Mouse (Mus musculus): ENCODE measurements around the gene Methig1.
"Not testable (repeated sequence)": the region's sequence is repeated elsewhere in the genome, so short reads cannot be mapped to it uniquely, and the experiment has no call there.

Gene Methig1

DNA sequence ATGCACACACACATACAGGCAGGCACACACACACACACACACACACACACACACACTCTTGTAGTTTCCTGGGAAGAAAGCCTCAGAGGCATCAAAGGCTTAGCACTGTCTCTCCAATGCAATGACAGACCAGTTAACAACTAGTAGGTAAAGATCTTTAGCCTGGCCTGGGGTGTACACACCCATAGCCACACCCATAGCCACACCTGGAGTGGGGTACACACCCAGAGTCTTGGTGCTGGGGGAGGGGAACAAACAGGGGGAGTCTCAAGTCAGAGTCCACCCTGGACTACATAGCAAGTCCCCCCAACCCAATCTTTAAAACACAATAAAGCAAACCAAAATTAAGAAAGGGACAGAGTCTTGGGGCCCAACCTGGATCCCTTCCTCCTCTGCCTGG is 15.6 kb upstream of the Methig1 start:
- not testable (repeated sequence) for ATAC-seq (ENCODE audit: insufficient number of reproducible peaks, low FRiP score, low TSS enrichment)

DNA sequence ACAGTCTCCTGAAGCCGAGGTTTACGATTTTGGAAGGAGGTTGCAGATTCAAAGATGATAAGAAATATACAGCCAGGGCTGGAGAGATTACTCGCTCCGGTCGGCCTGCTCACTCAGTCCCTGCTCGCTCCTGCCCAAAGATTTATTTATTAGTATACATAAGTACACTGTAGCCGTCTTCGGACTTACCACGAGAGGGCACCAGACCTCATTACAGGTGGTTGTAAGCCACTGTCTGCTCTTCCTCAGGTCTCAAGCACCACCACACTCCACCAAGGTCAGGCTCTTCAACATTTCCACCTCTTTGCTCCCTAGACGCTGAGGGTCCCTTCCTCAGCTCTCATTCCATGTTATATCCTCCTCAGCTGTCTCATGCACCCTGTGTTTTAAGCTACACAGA is 15.1 kb upstream of the Methig1 start:
- ATAC-seq (ENCODE audit: insufficient number of reproducible peaks, low FRiP score, low TSS enrichment) = not testable (repeated sequence)

DNA sequence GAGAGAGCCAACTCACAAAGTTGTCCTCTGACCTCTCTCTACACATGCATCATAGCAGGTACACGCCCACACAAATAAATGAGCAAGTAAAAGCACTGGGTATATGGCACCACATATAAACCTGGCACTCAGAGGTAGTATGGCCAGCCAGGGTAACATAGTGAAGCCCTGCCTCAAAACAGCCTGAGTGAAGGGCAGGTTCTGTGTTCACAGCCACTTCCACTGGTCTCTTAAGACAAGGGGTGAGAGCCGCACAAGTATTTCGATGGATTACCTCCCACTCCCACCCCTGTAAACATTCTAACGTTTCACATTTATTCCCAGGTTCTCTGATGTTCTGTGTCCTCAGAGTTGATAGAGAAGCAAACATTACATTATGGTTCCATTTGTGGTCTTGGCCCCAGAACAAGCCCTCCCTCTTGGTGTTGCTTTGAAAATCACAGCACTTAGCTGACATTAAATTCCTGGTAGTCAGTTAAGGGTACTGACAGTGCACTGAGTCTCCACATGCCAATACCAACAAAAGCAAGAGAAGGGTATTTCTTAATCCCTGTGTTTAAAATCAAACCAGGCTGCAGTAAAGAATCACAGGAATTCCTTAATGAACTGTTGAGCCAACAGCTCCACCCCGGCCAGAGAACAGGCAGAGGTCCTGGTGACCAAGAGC is 11.5 kb upstream of the Methig1 start:
- not testable (repeated sequence) for ATAC-seq (ENCODE audit: insufficient number of reproducible peaks, low FRiP score, low TSS enrichment)

DNA sequence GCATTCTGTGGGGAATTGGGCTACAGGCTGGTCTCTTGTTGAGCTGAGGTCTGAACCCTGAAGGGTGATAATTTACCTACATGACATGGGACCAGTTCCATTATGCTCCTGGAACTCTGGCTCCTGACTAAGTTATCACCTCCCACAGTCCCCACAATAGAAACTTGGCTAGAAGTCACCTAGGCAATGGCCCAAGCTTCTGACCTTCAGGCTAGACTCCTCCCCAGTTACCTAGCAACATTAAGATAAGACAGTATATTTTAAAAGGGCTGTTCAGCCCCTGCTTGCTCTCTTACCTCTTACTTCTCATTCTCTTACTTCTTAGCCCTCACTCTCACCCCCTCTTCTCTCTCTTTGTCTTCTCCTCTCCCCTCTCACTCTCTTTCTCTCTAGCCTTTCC is 7.5 kb upstream of the Methig1 start:
- no peak for ATAC-seq (ENCODE audit: insufficient number of reproducible peaks, low FRiP score, low TSS enrichment)

DNA sequence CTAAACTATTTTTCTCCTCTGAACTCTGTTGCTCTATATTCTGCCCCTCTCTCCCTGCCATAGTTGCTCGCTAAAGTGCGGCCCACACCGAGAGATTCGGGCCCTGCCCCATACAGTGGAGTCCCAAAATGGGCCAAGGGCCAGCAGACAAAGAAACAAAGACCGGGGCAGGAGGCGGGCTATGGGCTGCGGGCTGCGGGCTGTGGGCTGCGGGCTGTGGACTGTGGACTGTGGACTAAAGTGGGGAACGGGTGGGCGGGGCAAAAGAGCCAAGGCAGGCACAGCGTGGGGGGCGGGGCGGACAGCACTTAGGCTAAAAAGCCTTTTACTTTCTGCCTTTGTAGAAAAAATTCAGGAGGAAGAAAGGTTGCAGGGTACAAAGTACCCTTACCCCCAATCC is 6.2 kb upstream of the Methig1 start:
- no peak for ATAC-seq (ENCODE audit: insufficient number of reproducible peaks, low FRiP score, low TSS enrichment)

DNA sequence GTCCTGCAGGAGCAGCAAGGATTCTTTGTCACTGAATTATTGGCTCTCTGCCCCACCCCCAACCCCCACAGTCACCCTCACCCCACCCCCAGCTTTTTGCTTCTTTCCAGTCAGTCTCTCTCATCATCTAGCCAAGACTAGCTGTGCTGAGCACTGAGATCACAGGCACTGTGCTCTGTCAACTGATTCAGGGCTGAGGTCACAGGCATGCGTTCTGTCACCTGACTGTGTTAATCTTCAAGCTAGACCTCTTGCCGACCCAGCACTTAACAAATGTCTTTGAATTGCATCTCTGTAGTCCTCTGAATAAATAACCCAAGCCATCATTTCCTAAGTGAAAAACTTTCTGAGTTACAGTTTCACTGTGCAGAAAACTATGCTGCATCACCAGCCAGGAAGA is 3.5 kb upstream of the Methig1 start:
- ATAC-seq (ENCODE audit: insufficient number of reproducible peaks, low FRiP score, low TSS enrichment) = no peak

DNA sequence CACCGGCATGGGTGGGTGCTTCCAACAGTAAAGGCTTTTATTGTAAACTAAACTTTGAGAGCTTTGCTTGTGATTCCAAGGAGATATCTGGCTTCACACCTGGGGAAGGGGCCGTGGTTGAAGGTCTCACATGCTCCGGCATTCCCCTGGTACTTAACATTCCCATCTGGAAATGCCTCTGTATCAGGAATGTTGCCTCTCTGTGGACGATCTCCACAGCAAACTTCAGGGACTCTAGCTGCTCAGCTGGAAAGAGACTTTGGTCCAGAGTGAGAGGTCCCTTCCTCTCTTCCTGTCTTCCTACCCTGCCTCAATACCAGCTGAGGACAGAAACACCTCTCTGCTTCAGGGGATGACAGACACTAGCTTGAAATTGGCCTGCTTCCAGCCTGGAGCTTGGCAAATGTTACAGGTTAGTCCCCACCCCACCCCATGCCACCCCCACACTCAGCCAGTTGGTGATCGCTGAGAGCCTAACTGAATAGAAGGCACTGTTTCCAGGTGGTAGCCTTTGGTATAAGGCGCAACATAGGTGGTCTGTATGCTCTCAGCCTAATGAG is 1.4 kb upstream of the Methig1 start:
- ATAC-seq (ENCODE audit: insufficient number of reproducible peaks, low FRiP score, low TSS enrichment) = no peak

DNA sequence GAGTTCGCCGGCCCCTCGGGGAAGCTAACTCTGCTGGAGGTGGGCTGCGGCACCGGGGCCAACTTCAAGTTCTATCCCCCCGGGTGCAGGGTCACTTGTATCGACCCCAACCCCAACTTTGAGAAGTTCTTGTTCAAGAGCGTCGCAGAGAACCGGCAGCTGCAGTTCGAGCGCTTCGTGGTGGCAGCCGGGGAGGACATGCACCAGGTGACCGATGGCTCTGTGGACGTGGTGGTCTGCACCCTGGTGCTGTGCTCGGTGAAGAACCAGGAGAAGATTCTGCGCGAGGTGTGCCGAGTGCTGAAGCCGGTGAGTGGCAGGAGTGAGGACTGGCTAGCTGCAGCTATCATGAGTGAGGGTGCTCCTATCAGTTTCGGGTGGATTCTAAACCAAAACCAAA is 450 bp downstream of the Methig1 start:
- not testable (repeated sequence) for ATAC-seq (ENCODE audit: insufficient number of reproducible peaks, low FRiP score, low TSS enrichment)

DNA sequence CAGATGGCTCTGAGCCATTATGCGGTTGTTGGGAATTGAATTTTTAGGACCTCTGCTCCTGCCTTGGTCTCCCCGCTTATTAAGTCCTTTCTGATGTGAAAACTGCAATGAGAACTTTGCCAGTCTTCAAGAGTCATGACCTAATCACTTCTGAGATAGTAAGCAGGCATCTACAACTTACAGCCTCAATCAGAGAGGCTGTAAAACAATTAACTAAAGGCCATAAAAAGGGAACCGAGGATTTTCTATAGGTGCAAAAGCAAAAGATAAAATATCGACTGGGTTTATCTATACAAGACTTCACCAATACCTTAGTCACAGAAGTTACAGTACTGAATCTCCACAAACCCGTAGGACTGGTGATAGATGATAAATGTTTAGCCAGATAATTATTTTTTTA is 2.9 kb downstream of the Methig1 start:
- ATAC-seq (ENCODE audit: insufficient number of reproducible peaks, low FRiP score, low TSS enrichment) = no peak

DNA sequence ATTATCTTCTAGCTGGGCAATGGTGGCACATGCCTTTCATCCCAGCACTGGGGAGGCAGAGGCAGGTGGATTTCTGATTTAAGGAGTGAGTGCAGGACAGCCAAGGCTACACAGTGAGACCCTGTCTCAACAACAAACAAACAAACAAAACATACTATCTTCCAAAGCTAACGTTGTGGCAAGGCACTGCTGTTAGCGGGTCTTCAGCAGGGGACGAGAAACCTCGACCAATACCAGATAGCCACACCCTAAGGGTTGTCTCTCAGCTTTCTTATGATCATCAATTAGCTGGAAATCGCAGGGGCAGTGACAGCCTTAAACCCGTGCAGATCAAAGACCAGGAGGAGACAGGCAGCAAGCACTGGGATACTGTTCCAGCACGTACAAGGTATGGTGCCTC is 11.3 kb downstream of the Methig1 start, which contains the start of gene Higd1c:
Gene Higd1c (plus strand): TSS at position 301 of the 400 bp plus-strand sequence.
- no peak for ATAC-seq (ENCODE audit: insufficient number of reproducible peaks, low FRiP score, low TSS enrichment)

DNA sequence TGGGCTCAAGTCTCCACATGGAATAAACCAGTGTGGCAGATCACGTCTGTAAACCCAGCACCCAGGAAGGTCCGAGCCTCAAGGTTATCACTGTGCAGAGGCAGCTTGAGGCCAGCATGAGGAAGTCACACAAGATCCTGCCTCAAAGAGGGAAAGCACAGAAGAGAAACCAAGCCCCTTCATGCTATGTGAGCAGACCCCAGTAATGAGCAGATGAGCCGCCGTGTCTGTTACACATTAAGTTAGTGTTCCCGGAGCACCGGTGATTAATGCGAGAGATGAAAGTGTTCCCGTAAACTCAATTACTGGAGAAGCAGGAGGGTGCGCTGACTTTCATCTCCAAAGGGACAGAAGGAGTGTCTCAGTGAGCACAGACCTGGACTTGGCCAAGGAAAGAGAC is 13.0 kb downstream of the Methig1 start:
- not testable (repeated sequence) for ATAC-seq (ENCODE audit: insufficient number of reproducible peaks, low FRiP score, low TSS enrichment)

DNA sequence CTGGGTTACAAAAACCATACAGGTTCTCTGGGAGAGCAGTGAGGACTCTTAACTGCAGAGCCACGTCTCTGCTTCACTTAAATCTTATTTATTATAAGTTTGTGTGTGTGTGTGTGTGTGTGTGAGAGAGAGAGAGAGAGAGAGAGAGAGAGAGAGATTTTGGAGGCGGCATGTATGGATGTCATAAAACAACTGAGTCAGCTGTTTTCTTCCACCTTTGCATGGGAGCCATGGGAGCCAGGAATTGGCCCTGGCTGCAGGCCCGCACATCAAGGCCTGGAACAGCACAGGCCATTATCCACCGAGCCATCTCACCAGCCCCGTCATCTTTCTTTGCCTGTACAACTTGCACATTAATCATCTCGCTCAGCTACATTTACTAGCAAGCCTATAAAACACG is 14.2 kb downstream of the Methig1 start:
- ATAC-seq (ENCODE audit: insufficient number of reproducible peaks, low FRiP score, low TSS enrichment) = no peak

DNA sequence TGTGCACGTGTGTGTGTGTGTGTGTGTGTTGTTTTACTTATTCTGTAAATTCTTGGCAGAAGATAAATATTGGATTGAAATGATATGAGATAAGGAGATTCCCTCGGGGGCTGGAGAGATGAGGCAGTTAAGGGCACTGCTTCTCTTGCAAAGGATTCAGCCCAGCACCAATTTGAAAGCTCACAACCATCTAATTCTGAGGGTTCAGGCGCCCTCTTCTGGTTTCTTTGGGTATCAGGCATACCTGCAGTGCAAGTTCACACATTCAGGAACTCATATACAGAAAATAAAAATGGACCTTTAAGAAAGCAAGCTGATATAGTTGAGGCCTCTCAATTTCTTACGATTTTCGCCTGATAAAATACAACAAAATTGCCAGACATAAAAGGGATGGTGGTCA is 22.1 kb downstream of the Methig1 start:
- ATAC-seq (ENCODE audit: insufficient number of reproducible peaks, low FRiP score, low TSS enrichment) = no peak

DNA sequence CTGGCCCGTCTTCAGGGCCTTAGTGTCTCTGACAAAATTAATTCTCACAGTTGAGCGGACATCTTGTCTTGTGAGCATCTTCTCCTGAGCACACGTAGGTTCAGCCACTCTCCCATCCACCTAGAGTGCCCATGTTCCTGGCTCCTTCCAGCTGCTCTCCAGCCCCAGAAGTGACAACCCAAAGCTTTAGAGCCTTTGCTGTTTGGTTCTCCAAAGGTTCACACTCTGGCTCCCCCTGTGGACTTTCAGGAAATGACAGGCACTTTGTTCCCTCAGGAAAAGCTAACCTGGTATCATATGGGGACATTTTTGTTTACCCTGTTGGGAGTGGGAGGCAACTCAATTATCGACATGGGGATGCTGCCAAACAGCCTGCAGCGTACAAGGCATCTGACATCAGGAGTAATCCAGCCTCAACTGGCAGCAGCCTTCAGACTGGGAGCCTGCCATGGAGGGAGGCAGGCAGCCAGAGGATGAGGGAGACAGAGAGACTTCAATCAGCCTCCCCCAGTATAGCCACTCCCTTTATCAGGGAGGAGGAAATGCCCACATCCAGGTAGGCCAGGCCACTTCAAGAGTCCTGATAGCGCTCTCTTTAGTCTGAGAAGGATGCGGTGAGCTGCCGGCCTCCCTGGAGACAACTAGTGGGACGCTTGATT is 25.0 kb downstream of the Methig1 start:
- ATAC-seq (ENCODE audit: insufficient number of reproducible peaks, low FRiP score, low TSS enrichment) = peak; percentile 31; the same call in 1 of the 2 replicates

DNA sequence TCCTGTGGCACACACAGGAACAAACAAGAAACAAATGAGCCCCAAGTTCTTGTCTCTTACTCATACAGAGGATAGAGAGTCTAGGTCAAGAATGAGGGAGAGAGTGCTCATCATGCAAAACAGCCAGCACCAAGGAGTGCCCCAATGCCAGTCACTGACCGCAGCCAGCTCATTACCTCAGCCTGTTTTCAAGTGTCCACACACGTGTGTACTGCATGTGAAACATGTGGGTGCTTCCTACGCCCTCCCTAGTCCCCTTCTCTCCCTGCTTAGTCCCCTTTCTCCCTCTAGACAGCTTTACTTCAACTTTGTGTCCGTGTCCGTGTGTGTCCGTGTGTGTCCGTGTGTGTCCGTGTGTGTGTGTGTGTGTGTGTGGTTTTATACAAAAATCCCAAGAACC is 26.7 kb downstream of the Methig1 start:
- ATAC-seq (ENCODE audit: insufficient number of reproducible peaks, low FRiP score, low TSS enrichment) = no peak

DNA sequence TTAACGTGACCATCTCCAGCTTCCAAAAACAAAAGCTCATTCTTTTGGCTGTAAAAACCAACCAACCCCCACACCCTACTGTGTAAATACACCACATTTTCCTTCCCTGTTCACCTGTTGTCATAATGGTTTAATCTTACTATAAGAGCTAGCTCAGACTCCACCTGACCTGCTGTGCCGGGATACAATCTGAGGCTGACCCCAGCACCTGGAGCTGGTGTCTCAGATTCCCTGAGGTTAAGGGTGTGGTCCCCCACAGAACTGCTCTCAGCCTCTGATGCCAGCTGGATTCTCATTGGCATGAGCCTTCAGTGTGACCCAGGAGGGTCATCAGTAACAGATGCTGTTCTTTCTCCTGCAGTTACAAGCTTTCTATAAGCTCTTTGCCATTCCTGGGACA is 27.2 kb downstream of the Methig1 start:
- no peak for ATAC-seq (ENCODE audit: insufficient number of reproducible peaks, low FRiP score, low TSS enrichment)

DNA sequence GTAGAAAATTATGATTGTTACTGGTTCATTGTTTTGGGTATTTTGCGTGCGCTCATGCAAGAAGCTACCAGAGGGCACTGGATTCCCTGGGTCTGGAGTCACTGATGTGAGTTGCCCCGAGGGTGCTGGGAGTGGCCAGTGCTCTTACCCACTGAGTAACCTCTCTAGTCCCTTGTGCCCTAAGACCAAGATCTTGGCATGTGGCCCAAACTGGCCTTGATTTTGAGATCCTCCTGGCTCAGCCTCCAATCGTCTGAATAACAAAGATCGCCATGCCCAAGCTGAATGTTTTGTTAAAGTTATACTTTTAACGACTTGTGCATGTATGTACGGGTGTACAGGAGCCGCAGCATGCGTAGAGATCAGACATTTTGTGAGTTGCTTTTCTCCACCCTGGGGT is 32.8 kb downstream of the Methig1 start:
- no peak for ATAC-seq (ENCODE audit: insufficient number of reproducible peaks, low FRiP score, low TSS enrichment)

DNA sequence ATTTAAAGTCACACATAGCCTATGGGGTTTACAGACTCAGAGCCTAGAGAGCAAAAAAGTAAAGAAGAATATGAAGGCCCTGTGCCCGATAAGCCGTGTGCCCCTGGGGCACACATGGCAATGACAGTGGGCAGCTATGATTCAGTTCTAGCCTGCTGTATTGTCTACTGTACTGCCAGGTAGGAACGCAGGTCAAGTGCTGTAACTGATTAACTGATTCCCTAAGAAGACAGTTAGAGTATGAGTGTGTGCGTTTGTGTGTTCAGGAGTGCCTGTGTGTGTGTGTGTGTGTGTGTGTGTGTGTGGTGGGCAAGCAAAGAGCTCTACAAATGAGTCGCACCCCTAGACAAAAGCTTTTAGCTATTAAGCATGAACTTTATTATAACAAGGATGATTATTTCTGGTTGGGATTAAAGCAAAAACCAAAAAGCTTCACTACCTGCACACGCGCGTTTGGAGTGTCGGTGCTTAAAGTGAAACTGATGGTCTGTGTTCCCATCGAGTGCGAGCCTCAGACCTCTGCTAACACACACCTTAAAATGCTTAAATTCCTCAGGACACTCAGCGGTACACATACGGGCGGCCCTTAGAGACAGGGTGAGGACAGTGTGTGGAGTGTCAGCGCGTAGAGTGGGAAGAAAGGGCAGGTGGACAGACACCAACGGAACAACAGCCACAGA is 34.7 kb downstream of the Methig1 start:
- ATAC-seq (ENCODE audit: insufficient number of reproducible peaks, low FRiP score, low TSS enrichment) = no peak

DNA sequence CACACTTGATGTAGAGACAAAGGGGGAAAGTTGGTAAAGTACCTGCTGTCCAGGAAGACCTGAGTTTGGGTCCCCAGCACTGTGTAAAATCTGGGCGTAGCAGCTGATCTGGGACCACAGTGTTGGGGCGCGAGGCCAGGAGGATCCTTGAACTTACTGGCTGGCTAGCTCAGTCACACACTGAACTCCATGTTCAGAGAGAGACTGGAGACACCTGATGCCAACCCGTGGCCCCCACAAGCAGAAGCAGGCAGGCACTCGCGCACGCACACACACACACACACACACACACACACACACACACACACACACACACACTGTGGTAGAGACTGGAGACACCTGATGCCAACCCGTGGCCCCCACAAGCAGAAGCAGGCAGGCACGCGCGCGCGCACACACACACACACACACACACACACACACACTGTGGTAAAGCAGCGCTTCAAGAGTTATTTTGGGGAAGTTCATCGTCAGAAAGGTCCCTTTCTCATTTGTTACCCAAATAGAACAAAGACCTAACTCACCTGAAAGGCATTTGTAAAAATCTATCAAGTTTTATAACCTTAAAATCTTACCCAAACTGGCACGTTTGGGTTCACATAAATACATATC is 35.4 kb downstream of the Methig1 start:
- no peak for ATAC-seq (ENCODE audit: insufficient number of reproducible peaks, low FRiP score, low TSS enrichment)

DNA sequence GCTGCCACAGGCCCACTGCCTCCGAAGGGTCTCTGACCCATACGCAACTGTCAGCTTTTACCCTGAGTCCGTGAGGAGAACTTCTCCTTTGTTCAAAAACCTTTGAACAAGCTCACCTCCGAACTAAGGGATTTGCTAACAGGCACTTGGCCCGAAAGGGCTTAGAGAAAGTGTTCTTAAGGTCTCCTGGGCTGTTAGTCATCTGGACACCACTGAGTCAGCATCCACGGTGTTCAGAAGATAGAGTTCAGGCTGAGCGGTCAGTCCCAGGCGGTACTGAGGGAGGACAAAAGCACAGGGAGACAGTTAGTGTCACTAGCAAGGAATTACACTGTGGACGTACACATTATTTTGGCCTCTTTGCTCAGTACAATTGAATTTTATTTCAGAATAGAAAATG is 35.9 kb downstream of the Methig1 start:
- no peak for ATAC-seq (ENCODE audit: insufficient number of reproducible peaks, low FRiP score, low TSS enrichment)

DNA sequence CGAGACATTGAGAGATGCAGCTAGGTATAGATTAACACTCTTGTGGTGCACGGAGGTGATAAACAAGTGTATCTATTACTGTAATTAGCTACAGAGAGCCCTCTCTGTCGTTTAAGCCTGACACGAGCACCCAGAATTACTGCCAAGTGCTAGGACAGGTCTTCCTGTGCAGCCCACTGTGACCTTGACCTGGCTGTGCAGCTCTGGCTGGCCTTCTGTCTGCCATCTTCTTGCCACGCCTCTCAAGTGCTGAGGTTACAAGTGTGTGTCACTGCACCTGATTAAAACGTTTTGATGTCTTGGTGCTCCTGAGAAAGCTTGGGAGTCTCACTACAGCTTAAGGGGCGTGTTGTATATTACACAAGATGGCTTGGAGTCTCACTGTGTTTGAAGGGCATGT is 38.1 kb downstream of the Methig1 start:
- ATAC-seq (ENCODE audit: insufficient number of reproducible peaks, low FRiP score, low TSS enrichment) = no peak
